Mouse (Mus musculus) C2C12 (cell line): Measurements from ENCODE around the gene Ppp1r1a. TPM values are rescaled to one million over a fixed set of nuclear protein-coding genes. Genes with fewer than 3 reads are reported as not detected.

Experiments
- H3K27me3 ChIP-seq: one replicate; pipeline ENCODE4 v1.6.1; 2011; ENCODE audit not compliant: control insufficient read depth, insufficient read depth, insufficient read length
- H3K36me3 ChIP-seq: one replicate; pipeline ENCODE4 v1.6.1; 2011; ENCODE audit not compliant: control insufficient read depth, insufficient read depth
- H3K4me3 ChIP-seq: one replicate; pipeline ENCODE4 v1.5.1; 2011; ENCODE audit warnings: mild to moderate bottlenecking, control low read depth; ENCODE audit not compliant: poor library complexity, insufficient read depth, severe bottlenecking
- H3K79me2 ChIP-seq: one replicate; pipeline ENCODE4 v1.6.1; 2011; ENCODE audit not compliant: control insufficient read depth, insufficient read depth
- H3K79me3 ChIP-seq: one replicate; pipeline ENCODE4 v1.6.1; 2011; ENCODE audit warnings: low read depth, control low read depth
- H3ac ChIP-seq: one replicate; pipeline ENCODE3; 2011; ENCODE audit warnings: low read depth; ENCODE audit not compliant: control insufficient read depth, insufficient read length
- CEBPB ChIP-seq: IDR thresholded peaks from one replicate; pipeline ENCODE4 v1.6.1; 2011; ENCODE audit warnings: low read depth, mild to moderate bottlenecking, control low read depth, moderate library complexity
- CTCF ChIP-seq: IDR thresholded peaks from one replicate; pipeline ENCODE4 v1.5.1; 2011; ENCODE audit not compliant: control insufficient read depth, insufficient read depth, insufficient read length
- FOSL1 ChIP-seq: IDR thresholded peaks from one replicate; pipeline ENCODE4 v1.8.0; 2011; ENCODE audit warnings: mild to moderate bottlenecking, low read length; ENCODE audit not compliant: poor library complexity, insufficient read depth, severe bottlenecking
- MAX ChIP-seq: IDR thresholded peaks from one replicate; pipeline ENCODE4 v1.6.1; 2011; ENCODE audit warnings: mild to moderate bottlenecking, control low read depth
- MYOD1 ChIP-seq: IDR thresholded peaks from one replicate; pipeline ENCODE4 v1.6.1; 2011; ENCODE audit warnings: low read depth; ENCODE audit not compliant: control insufficient read depth, insufficient read length
- MYOG ChIP-seq: IDR thresholded peaks from one replicate; pipeline ENCODE4 v1.6.1; 2011; ENCODE audit not compliant: control insufficient read depth, insufficient read length; ENCODE audit errors: extremely low read depth
- USF1 ChIP-seq: IDR thresholded peaks from one replicate; pipeline ENCODE4 v1.6.1; 2011; ENCODE audit warnings: low read depth, mild to moderate bottlenecking, control low read depth, moderate library complexity
- polyA plus RNA-seq: library from polyadenylated mRNA; unstranded; fragments of >200 nt; fragmentation: generic; extraction: Trizol; gene quantifications from one replicate; pipeline ENCODE4 v1.2.1, GENCODE M21; 2012; ENCODE audit warnings: missing spikeins

Gene Ppp1r1a
- polyA plus RNA-seq, 1 experiment = 0.02 TPM

DNA sequence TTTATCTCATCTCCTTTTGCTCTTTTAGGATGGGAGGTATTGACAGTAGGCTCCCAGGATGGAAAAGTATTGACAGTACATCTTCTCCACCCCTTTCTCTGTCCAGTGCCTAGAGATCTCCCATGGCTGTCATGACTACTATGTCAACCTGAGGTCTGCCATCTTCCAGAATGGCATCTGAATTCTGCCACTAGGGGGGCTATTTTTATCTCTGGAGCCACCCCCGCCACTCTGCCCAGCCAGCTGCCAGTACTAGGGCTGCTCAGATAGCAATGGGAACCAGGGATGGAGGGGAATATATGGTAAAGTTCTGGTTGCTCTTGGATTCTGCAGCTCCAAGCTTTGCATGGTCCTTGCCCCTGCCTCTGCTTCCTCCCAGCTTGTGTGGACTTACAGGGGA, 26.2 kb downstream of the Ppp1r1a start:
- H3K36me3 ChIP-seq = no peaks in the 10 kb centered on the region
- peaks cover 5% of the 10 kb centered on the region for H3K27me3 ChIP-seq
- H3K79me3 ChIP-seq = no peaks in the 10 kb centered on the region
- no peak for TF ChIP-seq MYOD1
- TF ChIP-seq MAX = no peak
- TF ChIP-seq CTCF = no peak
- TF ChIP-seq MYOG = no peak
- no peak for TF ChIP-seq FOSL1
- TF ChIP-seq USF1 = no peak
- no peak for TF ChIP-seq CEBPB
- H3K79me2 ChIP-seq = no peaks in the 10 kb centered on the region
- H3ac ChIP-seq = no peak overlapping the region
- H3K4me3 ChIP-seq = no peak overlapping the region

DNA sequence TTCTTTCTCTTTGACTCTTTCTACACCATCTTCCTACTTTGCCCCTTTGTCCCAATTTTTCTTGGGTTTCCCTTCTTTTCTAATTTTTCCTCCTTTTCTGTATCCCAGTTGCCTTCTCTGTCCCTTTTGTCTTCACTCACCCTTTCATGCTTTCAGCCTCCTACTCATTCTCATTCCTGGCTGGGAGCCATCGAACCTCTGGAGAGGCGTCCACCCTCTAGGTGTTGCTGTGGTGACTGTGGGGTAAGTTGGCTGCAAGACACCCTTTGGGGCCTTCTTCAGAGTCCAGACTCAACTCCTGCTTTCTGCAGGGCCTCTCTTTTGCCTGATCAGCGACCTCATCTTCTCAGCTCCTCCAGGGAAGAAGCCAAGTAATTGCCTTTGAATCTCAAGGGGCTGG, 28.5 kb downstream of the Ppp1r1a start:
- no peaks in the 10 kb centered on the region for H3K79me3 ChIP-seq
- H3ac ChIP-seq = no peak overlapping the region
- TF ChIP-seq MYOD1 (no peak), MAX (no peak)
- H3K4me3 ChIP-seq = no peak overlapping the region
- H3K79me2 ChIP-seq = no peaks in the 10 kb centered on the region
- peaks cover 11% of the 10 kb centered on the region for H3K27me3 ChIP-seq
- H3K36me3 ChIP-seq = no peaks in the 10 kb centered on the region

DNA sequence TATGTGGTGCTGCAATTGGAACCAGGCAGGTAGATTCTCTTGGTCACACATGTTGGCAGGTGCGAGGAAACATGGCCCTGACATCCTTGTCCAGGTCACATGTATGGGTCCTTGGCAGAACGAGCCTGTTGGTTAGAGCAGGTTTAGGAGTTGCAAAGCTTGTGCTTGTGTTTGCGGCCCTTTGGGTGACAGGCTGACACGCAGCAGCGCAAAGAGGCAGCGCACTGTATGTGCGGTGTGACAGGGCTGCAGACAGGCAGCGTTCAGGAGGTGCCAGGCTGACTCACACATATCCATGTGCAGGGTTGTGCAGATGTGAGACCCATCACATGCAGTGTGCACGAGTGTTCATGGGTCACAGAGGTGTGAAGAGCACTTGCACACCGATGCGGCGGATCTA, 34.1 kb downstream of the Ppp1r1a start:
- Histone ChIP-seq H3K36me3 (no peaks in the 10 kb centered on the region), H3K27me3 (peaks cover 19% of the 10 kb centered on the region), H3ac (no peak overlapping the region), H3K79me2 (no peaks in the 10 kb centered on the region), H3K4me3 (no peak overlapping the region), H3K79me3 (no peaks in the 10 kb centered on the region)
- no peak for TF ChIP-seq CTCF
- no peak for TF ChIP-seq FOSL1
- TF ChIP-seq MYOD1 = no peak
- no peak for TF ChIP-seq MYOG
- TF ChIP-seq MAX = no peak
- no peak for TF ChIP-seq USF1
- no peak for TF ChIP-seq CEBPB

DNA sequence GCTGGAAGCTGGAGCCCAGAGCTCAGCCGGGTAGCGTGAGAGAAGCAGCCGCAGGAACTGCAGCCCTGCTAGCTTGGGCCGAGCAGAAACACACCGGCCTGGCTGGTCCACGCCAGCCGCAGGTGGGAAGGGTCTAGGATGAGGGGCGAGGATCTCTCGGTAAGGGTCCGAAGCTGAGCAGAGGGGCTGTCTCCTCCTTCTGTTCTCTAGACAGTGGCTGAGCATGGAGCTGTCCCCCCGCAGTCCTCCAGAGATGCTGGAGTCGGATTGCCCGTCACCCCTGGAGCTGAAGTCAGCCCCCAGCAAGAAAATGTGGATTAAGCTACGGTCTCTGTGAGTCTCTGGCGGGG, 34.6 kb downstream of the Ppp1r1a start:
- Histone ChIP-seq H3ac (peak overlapping the region; percentile 45), H3K27me3 (peaks cover 19% of the 10 kb centered on the region), H3K36me3 (no peaks in the 10 kb centered on the region), H3K79me2 (no peaks in the 10 kb centered on the region), H3K79me3 (no peaks in the 10 kb centered on the region), H3K4me3 (no peak overlapping the region)
- TF ChIP-seq MAX (no peak), MYOD1 (no peak), FOSL1 (no peak), CEBPB (no peak), USF1 (no peak), MYOG (no peak), CTCF (no peak)

DNA sequence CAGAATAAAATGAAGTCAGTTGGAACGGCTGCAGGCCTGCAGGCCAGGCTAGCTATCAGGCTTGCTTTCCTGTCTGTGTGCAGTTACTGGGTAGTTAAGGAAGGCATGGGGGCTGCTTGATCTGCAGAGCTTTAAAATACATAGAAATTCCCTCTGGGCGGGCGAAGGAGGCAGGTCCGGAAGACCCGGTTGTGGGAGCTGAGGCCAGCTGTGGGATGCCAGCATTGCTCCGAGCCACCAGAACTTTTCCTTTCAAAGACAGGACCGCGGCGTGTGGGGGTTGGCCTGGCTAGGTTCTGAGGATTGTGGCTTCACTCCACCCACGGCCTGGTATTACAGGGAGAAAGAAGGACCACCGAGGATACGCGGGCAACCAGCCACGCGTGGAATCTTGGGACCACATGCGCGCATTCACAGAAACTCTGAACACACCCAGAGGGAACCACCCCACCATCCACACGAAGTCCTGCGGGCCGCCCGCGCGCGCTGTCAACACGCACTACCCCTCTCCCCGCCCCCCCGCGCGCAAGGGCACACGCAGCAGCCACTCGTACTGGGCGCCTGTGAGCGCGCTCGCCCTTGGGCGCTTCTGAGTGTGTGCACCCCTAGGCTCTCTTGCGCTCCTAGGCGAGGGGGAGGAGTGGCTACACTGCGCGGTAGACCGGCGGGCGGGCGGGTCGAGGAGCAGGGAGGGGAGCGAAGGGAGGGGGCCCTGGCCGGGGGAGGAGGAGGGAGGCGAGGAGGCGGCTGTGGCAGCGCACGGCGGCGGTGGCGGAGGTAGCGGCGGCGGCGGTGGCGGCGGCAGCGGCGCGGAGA, 35.2 kb downstream of the Ppp1r1a start, which contains the start of gene Pde1b:
Pde1b (plus strand) TSS at position 600 of the 816 bp plus-strand sequence.
- Histone ChIP-seq H3K79me3 (no peaks in the 10 kb centered on the region), H3K79me2 (no peaks in the 10 kb centered on the region), H3K36me3 (no peaks in the 10 kb centered on the region), H3K27me3 (peaks cover 19% of the 10 kb centered on the region), H3K4me3 (no peak within 1 kb of the TSS), H3ac (peak within 1 kb of the TSS; percentile 59)
- TF ChIP-seq USF1 (no peak), CTCF (no peak), MYOG (no peak), CEBPB (no peak), MAX (no peak), FOSL1 (no peak), MYOD1 (no peak)

DNA sequence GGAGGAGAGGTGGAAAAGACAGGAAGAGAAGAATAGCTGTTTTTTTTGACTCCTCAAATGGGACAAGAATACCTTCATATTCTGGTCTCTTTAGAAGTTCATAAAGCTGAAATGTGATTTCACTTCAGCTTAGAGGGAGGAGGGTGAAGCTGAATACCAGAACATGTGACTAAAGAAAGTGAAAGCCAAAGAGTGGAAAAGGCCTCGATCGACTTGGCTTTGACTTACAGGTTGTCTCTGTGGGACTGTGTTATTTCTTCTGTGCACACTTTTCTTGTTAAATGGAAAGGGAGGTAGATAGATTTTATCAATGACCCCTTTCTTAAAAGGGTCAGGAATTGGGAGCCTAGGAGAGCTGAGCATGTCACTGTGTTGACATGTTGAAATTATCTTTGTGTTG, 36.6 kb downstream of the Ppp1r1a start:
- H3K36me3 ChIP-seq = no peaks in the 10 kb centered on the region
- TF ChIP-seq MYOD1 = no peak
- no peak for TF ChIP-seq USF1
- no peak for TF ChIP-seq MYOG
- TF ChIP-seq FOSL1 = no peak
- TF ChIP-seq CTCF = no peak
- TF ChIP-seq CEBPB = no peak
- no peak for TF ChIP-seq MAX
- no peak overlapping the region for H3ac ChIP-seq
- H3K27me3 ChIP-seq = peaks cover 19% of the 10 kb centered on the region
- no peaks in the 10 kb centered on the region for H3K79me3 ChIP-seq
- no peaks in the 10 kb centered on the region for H3K79me2 ChIP-seq
- H3K4me3 ChIP-seq = no peak overlapping the region
